Mouse (Mus musculus): Measurements from ENCODE around the gene Guca1b. TPM values are rescaled to one million over a fixed set of nuclear protein-coding genes. Genes with fewer than 3 reads are reported as not detected.
"Not testable (repeated sequence)": the region's sequence is repeated elsewhere in the genome, so short reads cannot be mapped to it uniquely, and the experiment has no call there.

The Guca1b gene
- polyA plus RNA-seq, 1 experiment from 2014 or later = 0.66 TPM

DNA sequence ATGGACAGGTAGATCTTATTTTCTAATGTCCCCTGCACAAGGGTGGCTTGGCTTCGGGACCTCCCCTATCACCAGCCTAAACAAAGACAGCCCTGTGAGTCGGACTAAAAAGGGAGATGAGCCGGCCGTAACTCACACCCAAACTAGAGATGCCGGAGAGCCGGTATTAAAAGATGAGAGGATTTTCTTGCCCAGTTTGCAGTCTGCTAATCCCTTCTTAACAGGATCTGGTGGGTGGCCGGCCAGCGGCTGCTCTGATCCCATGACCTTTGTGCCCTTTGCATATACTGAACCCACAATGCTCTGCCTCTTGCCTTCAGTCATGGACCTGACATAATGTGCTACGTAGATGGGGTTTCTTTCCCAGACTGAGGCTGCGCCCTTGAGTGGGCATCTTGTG, 15.3 kb downstream of the Guca1b start, which contains the start of gene Guca1a:
TSS of gene Guca1a (minus strand) at position 134 of the 400 bp plus-strand sequence.
- Histone ChIP-seq H3K4me3 (ENCODE audit: low read length) (no peak within 1 kb of the TSS), H3K36me3 (ENCODE audit: control insufficient read depth, insufficient read depth, low read length) (no peaks in the 10 kb centered on the region), H3K4me1 (ENCODE audit: control insufficient read depth, insufficient read depth, low read length) (peaks cover 4% of the 10 kb centered on the region; the same call in 1 of the 2 replicates), H3K27ac (ENCODE audit: low read length) (no peak within 1 kb of the TSS), H3K27me3 (replicated peaks; ENCODE audit: control insufficient read depth, insufficient read depth, low read length) (no peaks in the 10 kb centered on the region; the same call in 1 of the 2 replicates), H3K9me3 (ENCODE audit: control insufficient read depth, low read length) (no peaks in the 10 kb centered on the region), H3K4me2 (ENCODE audit: low read depth, low read length) (no peak within 1 kb of the TSS), H3K9ac (ENCODE audit: low read depth, low read length) (no peak within 1 kb of the TSS)
- no peak for ATAC-seq
- 50% methylated on average over 10 of the region's 10 CpGs for WGBS

DNA sequence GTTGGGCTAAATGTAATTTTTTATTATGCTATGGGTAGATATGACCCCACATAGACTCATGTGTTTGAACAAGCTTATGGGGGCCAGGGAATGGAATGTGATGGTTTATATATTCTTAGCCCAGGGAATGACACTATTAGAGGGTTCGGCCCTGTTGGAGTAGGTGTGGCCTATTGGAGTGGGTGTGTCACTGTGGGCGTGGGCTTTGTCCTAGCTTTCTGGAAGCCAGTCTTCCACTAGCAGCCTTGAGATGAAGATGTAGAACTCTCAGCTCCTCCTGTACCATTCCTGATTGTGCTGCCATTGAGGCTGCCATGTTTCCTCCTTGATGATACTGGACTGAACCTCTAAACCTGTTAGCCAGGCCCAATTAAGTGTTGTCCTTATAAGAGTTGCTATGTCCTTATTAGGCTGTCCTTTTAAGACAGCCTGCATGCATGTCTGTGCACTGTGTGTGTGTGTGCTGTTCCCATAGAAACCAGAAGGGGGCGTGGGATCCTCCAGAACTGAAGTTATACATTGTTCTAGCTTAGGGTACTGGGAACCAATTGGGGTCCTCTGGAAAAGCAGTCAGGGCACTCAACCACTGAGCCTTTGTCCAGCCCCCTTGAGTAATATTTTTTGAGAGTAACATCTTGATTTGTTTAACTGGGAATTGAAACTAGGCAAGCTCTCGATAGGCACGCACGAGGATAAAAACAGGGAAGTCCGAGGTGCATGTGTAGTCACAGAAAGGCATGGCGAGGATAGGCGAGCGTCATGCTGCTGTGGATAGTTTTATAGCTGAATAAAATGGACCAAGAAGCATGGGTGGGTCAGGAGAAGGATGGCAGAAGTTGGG, 22.7 kb downstream of the Guca1b start:
- H3K9ac ChIP-seq (ENCODE audit: low read depth, low read length) = no peak overlapping the region
- no peak overlapping the region for H3K27ac ChIP-seq (ENCODE audit: low read length)
- WGBS = 61% methylated on average over 10 of the region's 10 CpGs
- H3K4me2 ChIP-seq (ENCODE audit: low read depth, low read length) = no peak overlapping the region
- ATAC-seq = no peak
- H3K27me3 ChIP-seq (replicated peaks; ENCODE audit: control insufficient read depth, insufficient read depth, low read length) = peaks cover 15% of the 10 kb centered on the region
- H3K4me3 ChIP-seq (ENCODE audit: low read length) = no peak overlapping the region
- no peaks in the 10 kb centered on the region for H3K4me1 ChIP-seq (ENCODE audit: control insufficient read depth, insufficient read depth, low read length)
- H3K36me3 ChIP-seq (ENCODE audit: control insufficient read depth, insufficient read depth, low read length) = no peaks in the 10 kb centered on the region
- H3K9me3 ChIP-seq (ENCODE audit: control insufficient read depth, low read length) = no peaks in the 10 kb centered on the region

DNA sequence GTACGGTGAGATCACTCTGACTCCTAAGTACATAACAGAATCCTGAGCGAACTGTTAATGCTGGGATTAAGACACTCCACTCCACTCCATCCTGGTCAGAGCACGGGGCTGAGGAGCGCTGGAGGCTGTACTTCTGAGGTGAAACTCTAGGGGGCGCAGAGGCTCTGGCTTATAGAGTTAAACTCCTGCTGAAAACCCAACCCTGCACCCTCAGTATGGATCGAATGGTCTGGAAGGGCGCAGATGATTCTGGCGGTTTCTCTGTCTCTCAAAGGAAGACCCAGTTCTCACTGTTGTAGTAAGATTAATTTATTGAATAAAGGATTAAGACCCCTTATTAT, 23.3 kb downstream of the Guca1b start:
- Histone ChIP-seq H3K9me3 (ENCODE audit: control insufficient read depth, low read length) (no peaks in the 10 kb centered on the region), H3K27me3 (replicated peaks; ENCODE audit: control insufficient read depth, insufficient read depth, low read length) (peaks cover 15% of the 10 kb centered on the region), H3K4me1 (ENCODE audit: control insufficient read depth, insufficient read depth, low read length) (no peaks in the 10 kb centered on the region), H3K9ac (ENCODE audit: low read depth, low read length) (no peak overlapping the region), H3K36me3 (ENCODE audit: control insufficient read depth, insufficient read depth, low read length) (no peaks in the 10 kb centered on the region), H3K4me3 (ENCODE audit: low read length) (no peak overlapping the region), H3K27ac (ENCODE audit: low read length) (no peak overlapping the region), H3K4me2 (ENCODE audit: low read depth, low read length) (no peak overlapping the region)
- peak; percentile 71; the same call in 1 of the 2 replicates for ATAC-seq
- 21% methylated on average over 8 of the region's 8 CpGs for WGBS

DNA sequence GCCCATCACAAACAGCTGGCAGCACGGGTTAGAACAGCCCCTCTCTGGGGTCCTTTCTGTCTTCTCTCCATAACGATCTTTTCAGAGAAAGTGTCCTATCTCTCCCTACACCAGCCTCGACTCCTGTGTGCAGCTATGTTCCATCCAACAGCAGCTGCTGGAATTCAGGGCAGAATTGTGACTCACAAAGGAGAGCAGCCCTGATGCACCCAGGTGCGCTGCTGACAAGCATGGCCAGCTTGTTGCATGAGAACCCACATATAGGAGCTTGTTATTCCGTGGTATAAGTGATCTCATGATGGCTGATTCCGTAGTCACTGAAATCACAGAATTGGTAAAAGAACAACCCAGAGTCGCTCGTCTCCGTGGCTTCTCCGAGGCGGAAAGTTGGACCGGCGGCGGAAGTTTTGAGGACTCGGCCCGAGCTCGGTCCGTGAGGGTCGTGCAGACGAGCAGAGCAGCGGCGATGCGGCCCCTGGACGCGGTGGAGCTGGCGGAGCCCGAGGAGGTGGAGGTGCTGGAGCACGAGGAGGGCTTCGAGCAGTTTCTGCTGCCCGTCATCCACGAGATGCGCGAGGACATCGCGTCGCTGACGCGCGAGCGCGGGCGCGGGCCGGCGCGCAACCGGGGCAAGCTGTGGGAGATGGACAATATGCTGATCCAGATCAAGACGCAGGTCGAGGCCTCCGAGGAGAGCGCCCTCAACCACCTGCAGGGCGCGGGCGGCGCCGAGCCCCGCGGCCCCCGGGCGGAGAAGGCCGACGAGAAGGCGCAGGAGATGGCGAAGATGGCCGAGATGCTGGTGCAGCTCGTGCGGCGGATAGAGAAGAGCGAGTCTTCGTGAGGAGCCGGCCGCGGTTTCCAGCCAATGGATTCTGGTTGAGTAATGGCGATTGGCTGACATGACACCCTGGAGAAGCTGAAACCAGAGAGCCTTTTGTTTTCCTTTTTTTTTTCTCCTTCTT, 25.0 kb downstream of the Guca1b start:
- H3K4me1 ChIP-seq (ENCODE audit: control insufficient read depth, insufficient read depth, low read length); H3K36me3 ChIP-seq (ENCODE audit: control insufficient read depth, insufficient read depth, low read length); H3K9me3 ChIP-seq (ENCODE audit: control insufficient read depth, low read length); H3K27ac ChIP-seq (ENCODE audit: low read length): not testable (repeated sequence)
- H3K27me3 ChIP-seq (replicated peaks; ENCODE audit: control insufficient read depth, insufficient read depth, low read length) = peaks cover 15% of the 10 kb centered on the region
- H3K4me3 ChIP-seq (ENCODE audit: low read length) = peak overlapping the region; percentile 40
- 4% methylated on average over 74 of the region's 74 CpGs for WGBS
- peak overlapping the region; percentile 11; the same call in 1 of the 2 replicates for H3K9ac ChIP-seq (ENCODE audit: low read depth, low read length)
- ATAC-seq = peak; percentile 29; the same call in 1 of the 2 replicates
- peak overlapping the region; percentile 66 for H3K4me2 ChIP-seq (ENCODE audit: low read depth, low read length)

DNA sequence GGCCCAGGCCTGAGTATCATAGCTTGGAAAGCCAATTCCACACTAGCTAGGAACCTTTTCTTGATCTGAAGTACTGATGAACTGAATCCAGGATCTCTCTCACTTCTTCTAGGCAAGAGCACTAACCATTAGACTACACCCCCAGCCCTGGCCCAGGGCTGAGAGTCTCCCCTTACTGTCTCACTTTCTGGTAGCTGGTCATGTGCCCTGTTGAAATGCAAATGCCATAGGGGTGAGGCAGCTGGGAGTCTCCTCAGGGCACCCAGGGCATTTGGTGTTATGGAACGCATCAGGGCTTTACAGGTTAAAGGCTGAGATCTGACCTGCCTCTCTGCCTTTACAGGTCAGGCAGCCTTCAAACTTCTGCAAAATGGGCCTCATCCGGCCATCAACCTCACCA, 35.0 kb downstream of the Guca1b start:
- Histone ChIP-seq H3K9me3 (ENCODE audit: control insufficient read depth, low read length) (no peaks in the 10 kb centered on the region), H3K4me1 (ENCODE audit: control insufficient read depth, insufficient read depth, low read length) (peaks cover 5% of the 10 kb centered on the region; the same call in 1 of the 2 replicates), H3K9ac (ENCODE audit: low read depth, low read length) (no peak overlapping the region), H3K4me2 (ENCODE audit: low read depth, low read length) (no peak overlapping the region), H3K27ac (ENCODE audit: low read length) (no peak overlapping the region), H3K36me3 (ENCODE audit: control insufficient read depth, insufficient read depth, low read length) (no peaks in the 10 kb centered on the region), H3K4me3 (ENCODE audit: low read length) (no peak overlapping the region), H3K27me3 (replicated peaks; ENCODE audit: control insufficient read depth, insufficient read depth, low read length) (no peaks in the 10 kb centered on the region)
- ATAC-seq = no peak
- WGBS = 81% methylated on average over 2 of the region's 2 CpGs

DNA sequence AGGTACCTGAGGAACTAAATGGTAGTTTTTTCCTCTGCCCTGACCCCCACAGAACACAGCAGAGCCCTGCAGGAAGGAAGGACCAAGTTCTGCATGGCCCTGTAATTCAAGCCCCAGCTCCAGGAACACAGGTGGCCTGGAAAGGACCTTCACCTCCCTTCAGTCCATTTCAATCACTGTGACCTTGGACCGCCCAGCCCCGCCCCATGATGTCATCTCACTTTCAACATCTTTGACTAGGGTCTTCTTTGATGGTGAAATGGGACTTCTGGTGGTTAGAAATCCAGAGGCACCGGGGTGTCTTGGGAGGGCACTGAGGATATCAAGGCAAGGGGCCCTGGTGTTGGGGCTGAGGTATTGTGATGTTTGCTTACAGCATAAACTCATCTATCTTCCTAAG, 36.4 kb downstream of the Guca1b start:
- Histone ChIP-seq H3K4me1 (ENCODE audit: control insufficient read depth, insufficient read depth, low read length) (peaks cover 5% of the 10 kb centered on the region; the same call in 1 of the 2 replicates), H3K27me3 (replicated peaks; ENCODE audit: control insufficient read depth, insufficient read depth, low read length) (no peaks in the 10 kb centered on the region), H3K4me3 (ENCODE audit: low read length) (no peak overlapping the region), H3K9ac (ENCODE audit: low read depth, low read length) (no peak overlapping the region), H3K27ac (ENCODE audit: low read length) (no peak overlapping the region), H3K36me3 (ENCODE audit: control insufficient read depth, insufficient read depth, low read length) (no peaks in the 10 kb centered on the region), H3K9me3 (ENCODE audit: control insufficient read depth, low read length) (no peaks in the 10 kb centered on the region), H3K4me2 (ENCODE audit: low read depth, low read length) (no peak overlapping the region)
- no peak for ATAC-seq
- 81% methylated on average over 3 of the region's 3 CpGs for WGBS

DNA sequence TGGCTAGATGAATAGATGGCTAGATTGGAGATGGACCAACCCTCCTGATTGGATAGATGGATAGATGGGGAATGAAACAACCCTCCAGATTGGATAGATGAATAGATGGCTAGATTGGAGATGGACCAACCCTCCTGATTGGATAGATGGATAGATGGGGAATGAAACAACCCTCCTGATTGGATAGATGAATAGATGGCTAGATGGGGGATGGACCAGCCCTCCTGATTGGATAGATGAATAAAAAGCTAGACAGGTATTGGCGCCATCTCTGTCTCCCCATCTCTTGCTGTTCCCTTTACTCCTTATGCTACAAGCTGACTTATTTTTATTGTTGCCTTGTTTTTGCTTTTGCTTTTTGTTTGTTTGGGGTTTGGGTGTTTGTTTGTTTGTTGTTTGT, 37.4 kb downstream of the Guca1b start:
- not testable (repeated sequence) for H3K36me3 ChIP-seq (ENCODE audit: control insufficient read depth, insufficient read depth, low read length); H3K9me3 ChIP-seq (ENCODE audit: control insufficient read depth, low read length); H3K4me3 ChIP-seq (ENCODE audit: low read length); H3K27ac ChIP-seq (ENCODE audit: low read length); H3K4me1 ChIP-seq (ENCODE audit: control insufficient read depth, insufficient read depth, low read length); H3K9ac ChIP-seq (ENCODE audit: low read depth, low read length); H3K27me3 ChIP-seq (replicated peaks; ENCODE audit: control insufficient read depth, insufficient read depth, low read length); ATAC-seq; H3K4me2 ChIP-seq (ENCODE audit: low read depth, low read length)
- WGBS = 96% methylated on average over 1 of the region's 1 CpGs

DNA sequence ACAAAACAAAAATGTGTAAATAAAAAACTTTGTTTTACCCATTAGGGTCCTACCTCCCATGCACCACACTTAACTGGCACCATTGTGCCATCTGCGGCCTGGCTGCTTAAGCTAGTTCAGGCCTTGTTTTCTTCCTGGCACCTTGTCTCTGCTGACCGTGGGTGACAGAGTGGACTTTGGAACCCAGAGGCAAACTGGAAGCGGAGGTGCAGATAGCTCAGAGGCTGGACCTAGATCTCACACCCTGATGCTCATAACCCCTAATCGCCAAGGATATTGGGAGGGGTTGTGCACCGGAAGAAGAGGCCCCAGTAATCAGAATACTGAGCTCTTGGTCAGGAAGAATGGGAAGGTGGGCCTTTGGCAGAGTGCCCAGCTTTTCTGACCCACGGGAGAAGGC, 39.0 kb downstream of the Guca1b start:
- 54% methylated on average over 6 of the region's 6 CpGs for WGBS
- Histone ChIP-seq H3K27me3 (replicated peaks; ENCODE audit: control insufficient read depth, insufficient read depth, low read length) (no peaks in the 10 kb centered on the region), H3K9ac (ENCODE audit: low read depth, low read length) (no peak overlapping the region), H3K27ac (ENCODE audit: low read length) (0 out of 2 replicates have a peak overlapping the region, but pooled peaks have one; percentile 28), H3K36me3 (ENCODE audit: control insufficient read depth, insufficient read depth, low read length) (no peaks in the 10 kb centered on the region), H3K4me3 (ENCODE audit: low read length) (no peak overlapping the region), H3K9me3 (ENCODE audit: control insufficient read depth, low read length) (no peaks in the 10 kb centered on the region), H3K4me2 (ENCODE audit: low read depth, low read length) (no peak overlapping the region), H3K4me1 (ENCODE audit: control insufficient read depth, insufficient read depth, low read length) (peaks cover 9% of the 10 kb centered on the region)
- ATAC-seq = peak; percentile 87

DNA sequence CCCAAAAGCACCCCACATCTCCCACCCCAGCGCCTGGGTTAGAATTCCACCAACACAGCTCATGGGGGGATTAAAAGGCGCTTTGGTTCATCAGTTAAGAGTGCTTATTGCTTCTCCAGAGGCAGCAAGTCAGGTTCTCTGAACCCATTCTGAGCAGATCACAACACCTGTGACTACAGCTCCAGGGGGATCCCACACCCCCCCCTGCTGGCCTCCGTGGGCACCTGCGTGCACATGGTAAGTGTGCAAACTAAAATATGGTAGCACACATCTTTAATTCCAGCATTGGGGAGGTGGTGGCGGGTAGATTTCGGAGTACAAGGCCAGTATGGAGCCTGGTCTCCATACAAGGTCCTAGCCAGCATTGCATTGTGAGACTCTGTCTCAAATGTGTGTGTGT, 42.1 kb downstream of the Guca1b start:
- Histone ChIP-seq H3K27me3 (replicated peaks; ENCODE audit: control insufficient read depth, insufficient read depth, low read length) (no peaks in the 10 kb centered on the region), H3K4me3 (ENCODE audit: low read length) (no peak overlapping the region), H3K9ac (ENCODE audit: low read depth, low read length) (no peak overlapping the region), H3K36me3 (ENCODE audit: control insufficient read depth, insufficient read depth, low read length) (no peaks in the 10 kb centered on the region), H3K4me2 (ENCODE audit: low read depth, low read length) (no peak overlapping the region), H3K9me3 (ENCODE audit: control insufficient read depth, low read length) (no peaks in the 10 kb centered on the region), H3K27ac (ENCODE audit: low read length) (no peak overlapping the region), H3K4me1 (ENCODE audit: control insufficient read depth, insufficient read depth, low read length) (peaks cover 9% of the 10 kb centered on the region)
- 70% methylated on average over 6 of the region's 6 CpGs for WGBS
- ATAC-seq = no peak

Data from intestine, embryonic 16.5 days (tissue).